Comparison of ENCODE assay signal across 19 mouse cellular contexts in the genomic region with DNA sequence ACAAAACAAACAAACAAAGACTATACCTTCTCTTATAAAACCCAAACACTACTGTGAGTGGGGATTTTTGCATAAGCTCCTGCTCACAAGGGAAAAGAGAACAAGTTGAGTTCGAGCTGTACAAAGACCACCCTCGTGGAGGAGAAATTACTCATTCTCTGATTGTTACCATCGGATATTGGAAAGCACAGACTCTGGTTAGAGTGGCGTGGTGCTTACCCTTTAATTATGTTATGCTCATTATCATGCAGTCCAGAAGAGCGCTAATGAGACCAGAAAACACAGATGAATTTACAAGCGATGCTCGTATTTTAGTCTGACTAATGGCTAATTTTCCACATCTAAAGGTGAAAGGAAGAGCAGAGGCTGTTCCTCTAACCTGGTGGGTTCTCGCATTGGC.
DNase-seq lines count a peak whose midpoint lies in the region; ATAC-seq and TF ChIP-seq lines count a peak whose summit lies in the region.
"Had no signal": no experiment of that assay in that cellular context is flagged by ENCODE, and none has a peak within 500 bp of the region (broad histone marks: within the 10 kb centered on the region; RNA-seq: fewer than 3 reads in every experiment).

No protein-coding gene starts in this region.

- no peaks in the 10 kb centered on the region for H3K27me3 ChIP-seq in forebrain, embryonic 12.5 days
- H3K27me3 ChIP-seq in forebrain, postnatal 0 days (ENCODE audit: insufficient read depth, low read length), result no peaks in the 10 kb centered on the region
- H3K27me3 ChIP-seq in midbrain, embryonic 13.5 days, result no peaks in the 10 kb centered on the region
- H3K27me3 ChIP-seq in midbrain, postnatal 0 days (ENCODE audit: insufficient read depth, low read length), result no peaks in the 10 kb centered on the region
- no peaks in the 10 kb centered on the region for H3K27me3 ChIP-seq in forebrain, embryonic 14.5 days (replicated peaks; ENCODE audit: control insufficient read depth, insufficient read depth, low read length)
- H3K27me3 ChIP-seq: heart, embryonic 12.5 days; hindbrain, embryonic 15.5 days; Patski had no signal

- intact Hi-C loops in left cerebral cortex, postnatal 25 days (cut with DNase I), result no loop called here

- H3K9me3 ChIP-seq in forebrain, embryonic 12.5 days, result no peaks in the 10 kb centered on the region
- no peaks in the 10 kb centered on the region for H3K9me3 ChIP-seq in forebrain, postnatal 0 days (ENCODE audit: low read length)
- H3K9me3 ChIP-seq in midbrain, embryonic 13.5 days, result no peaks in the 10 kb centered on the region
- H3K9me3 ChIP-seq in midbrain, postnatal 0 days (ENCODE audit: low read length), result no peaks in the 10 kb centered on the region
- no peaks in the 10 kb centered on the region for H3K9me3 ChIP-seq in forebrain, embryonic 14.5 days (replicated peaks; ENCODE audit: control insufficient read depth, low read length)
- H3K9me3 ChIP-seq: embryonic facial prominence, embryonic 10.5 days; heart, embryonic 12.5 days; hindbrain, embryonic 15.5 days had no signal

- TF ChIP-seq CTCF in forebrain, postnatal 0 days (IDR thresholded peaks at IDR 0.05; ENCODE audit: low read depth), result no peak
- TF ChIP-seq CTCF in midbrain, postnatal 0 days (IDR thresholded peaks at IDR 0.05), result no peak

- WGBS in forebrain, embryonic 12.5 days, result 38% methylated on average over 8 of the region's 8 CpGs
- 20% methylated on average over 8 of the region's 8 CpGs for WGBS in forebrain, postnatal 0 days
- WGBS in midbrain, embryonic 13.5 days, result 59% methylated on average over 8 of the region's 8 CpGs
- WGBS in midbrain, postnatal 0 days, result 63% methylated on average over 8 of the region's 8 CpGs
- WGBS in forebrain, embryonic 14.5 days, result 11% methylated on average over 8 of the region's 8 CpGs

- H3K4me2 ChIP-seq in forebrain, embryonic 12.5 days, result no peak overlapping the region
- no peak overlapping the region for H3K4me2 ChIP-seq in forebrain, postnatal 0 days (ENCODE audit: low read depth)
- no peak overlapping the region for H3K4me2 ChIP-seq in midbrain, embryonic 13.5 days (replicated peaks)
- H3K4me2 ChIP-seq in midbrain, postnatal 0 days (ENCODE audit: low read depth, low read length, poor library complexity, severe bottlenecking), result no peak overlapping the region
- no peak overlapping the region for H3K4me2 ChIP-seq in forebrain, embryonic 14.5 days (ENCODE audit: low read length)
- H3K4me2 ChIP-seq: heart, embryonic 12.5 days; hindbrain, embryonic 15.5 days had no signal

- DNase-seq in forebrain, postnatal 0 days, result no peak
- no peak for DNase-seq in midbrain, postnatal 0 days (ENCODE audit: low spot score)
- peak; percentile 28 for DNase-seq in MN1 (ENCODE audit: low spot score)
- DNase-seq in forebrain, embryonic 14.5 days (ENCODE audit: low spot score), result peak; percentile 63
- no peak for DNase-seq in left cerebral cortex, postnatal 25 days (ENCODE audit: low spot score in 2 of 2)
- DNase-seq in kidney, adult 9 months, result no peak
- DNase-seq: adrenal gland, postnatal 14 days; cerebellum, adult 2 months; cerebellum, postnatal 10 days; gastrocnemius, postnatal 14 days had no signal

- no peak overlapping the region for H3K9ac ChIP-seq in forebrain, embryonic 12.5 days
- H3K9ac ChIP-seq in forebrain, postnatal 0 days, result no peak overlapping the region
- no peak overlapping the region for H3K9ac ChIP-seq in midbrain, embryonic 13.5 days (replicated peaks)
- H3K9ac ChIP-seq in midbrain, postnatal 0 days (replicated peaks; ENCODE audit: low read length, poor library complexity, severe bottlenecking), result no peak overlapping the region
- no peak overlapping the region for H3K9ac ChIP-seq in forebrain, embryonic 14.5 days (ENCODE audit: low read length)
- H3K9ac ChIP-seq: heart, embryonic 12.5 days; hindbrain, embryonic 15.5 days had no signal

- no peak overlapping the region for H3K27ac ChIP-seq in forebrain, embryonic 12.5 days
- no peak overlapping the region for H3K27ac ChIP-seq in forebrain, postnatal 0 days (ENCODE audit: low read depth, low read length)
- no peak overlapping the region for H3K27ac ChIP-seq in midbrain, embryonic 13.5 days
- H3K27ac ChIP-seq in midbrain, postnatal 0 days (ENCODE audit: low read depth, low read length), result no peak overlapping the region
- H3K27ac ChIP-seq in forebrain, embryonic 14.5 days (ENCODE audit: low read depth, low read length), result no peak overlapping the region; the same call in 1 of the 2 replicates
- H3K27ac ChIP-seq: embryonic facial prominence, embryonic 10.5 days; hindbrain, embryonic 15.5 days had no signal

- no peaks in the 10 kb centered on the region for H3K4me1 ChIP-seq in forebrain, embryonic 12.5 days
- no peaks in the 10 kb centered on the region for H3K4me1 ChIP-seq in forebrain, postnatal 0 days (ENCODE audit: insufficient read depth)
- H3K4me1 ChIP-seq in midbrain, embryonic 13.5 days (replicated peaks), result no peaks in the 10 kb centered on the region
- H3K4me1 ChIP-seq in midbrain, postnatal 0 days (ENCODE audit: insufficient read depth, low read length), result no peaks in the 10 kb centered on the region
- peaks cover 7% of the 10 kb centered on the region; the same call in 1 of the 2 replicates for H3K4me1 ChIP-seq in forebrain, embryonic 14.5 days (ENCODE audit: control insufficient read depth, insufficient read depth, low read length)
- H3K4me1 ChIP-seq: embryonic facial prominence, embryonic 10.5 days; heart, embryonic 12.5 days; hindbrain, embryonic 15.5 days had no signal

- H3K36me3 ChIP-seq in forebrain, embryonic 12.5 days (replicated peaks), result no peaks in the 10 kb centered on the region
- no peaks in the 10 kb centered on the region for H3K36me3 ChIP-seq in forebrain, postnatal 0 days (ENCODE audit: insufficient read depth)
- H3K36me3 ChIP-seq in midbrain, embryonic 13.5 days, result no peaks in the 10 kb centered on the region
- no peaks in the 10 kb centered on the region for H3K36me3 ChIP-seq in midbrain, postnatal 0 days (ENCODE audit: insufficient read depth, low read length)
- no peaks in the 10 kb centered on the region for H3K36me3 ChIP-seq in forebrain, embryonic 14.5 days (ENCODE audit: control insufficient read depth, insufficient read depth, low read length)
- H3K36me3 ChIP-seq: embryonic facial prominence, embryonic 10.5 days; heart, embryonic 12.5 days; hindbrain, embryonic 15.5 days had no signal

- ATAC-seq in forebrain, embryonic 12.5 days (ENCODE audit: low FRiP score), result peak; percentile 74; the same call in 1 of the 2 replicates
- ATAC-seq in forebrain, postnatal 0 days, result no peak
- ATAC-seq in midbrain, embryonic 13.5 days, result peak; percentile 55; the same call in 1 of the 2 replicates
- no peak for ATAC-seq in midbrain, postnatal 0 days (ENCODE audit: low FRiP score)
- peak; percentile 87 for ATAC-seq in forebrain, embryonic 14.5 days
- ATAC-seq: activated CD4-positive, CD25-positive, alpha-beta regulatory T cell, adult 4 months; inflammation-experienced regulatory T-cells, adult 6 months; intestine, postnatal 0 days; Patski had no signal

- H3K4me3 ChIP-seq in forebrain, embryonic 12.5 days (replicated peaks), result no peak overlapping the region
- H3K4me3 ChIP-seq in forebrain, postnatal 0 days (ENCODE audit: low read depth, low read length), result no peak overlapping the region
- no peak overlapping the region for H3K4me3 ChIP-seq in midbrain, embryonic 13.5 days (replicated peaks)
- H3K4me3 ChIP-seq in midbrain, postnatal 0 days (ENCODE audit: low read depth, low read length), result no peak overlapping the region
- H3K4me3 ChIP-seq in forebrain, embryonic 14.5 days (ENCODE audit: low read depth, low read length), result no peak overlapping the region
- H3K4me3 ChIP-seq: embryonic facial prominence, embryonic 10.5 days; heart, embryonic 12.5 days; hindbrain, embryonic 15.5 days had no signal

Comparison
In these comparisons a context has a peak if more than half of its experiments do, and no peak if none do; other contexts are left out.
1. ATAC-seq: peak in forebrain, embryonic 12.5 days (single experiment), midbrain, embryonic 13.5 days (single experiment) and forebrain, embryonic 14.5 days (single experiment); none in forebrain, postnatal 0 days (single experiment) and midbrain, postnatal 0 days (single experiment).
2. DNase-seq: peak in MN1 (single experiment) and forebrain, embryonic 14.5 days (single experiment); none in forebrain, postnatal 0 days (single experiment), midbrain, postnatal 0 days (single experiment), left cerebral cortex, postnatal 25 days (0 of 2) and kidney, adult 9 months (single experiment).